Mouse (Mus musculus) limb, embryonic 11.5 days (tissue): Measurements from ENCODE around the gene Ankrd31. TPM values are rescaled to one million over a fixed set of nuclear protein-coding genes. Genes with fewer than 3 reads are reported as not detected.
"Not testable (repeated sequence)": the region's sequence is repeated elsewhere in the genome, so short reads cannot be mapped to it uniquely, and the experiment has no call there.

Experiments
- ATAC-seq: fragments of 200-750 bp; cut with Nextera tagmentation; 2 replicates; pipeline ENCODE4 v1.8.0; 2017; ENCODE audit warnings: low read depth; ENCODE audit not compliant: insufficient number of reproducible peaks, low FRiP score, low TSS enrichment
- DNase-seq: peaks from one replicate; pipeline ENCODE4 v3.0.0-alpha.2; 2015; ENCODE audit warnings: low spot score
- H3K27ac ChIP-seq: fragments of 300-500 bp; sonication (generic); replicated peaks from 2 replicates; pipeline ENCODE4 v1.5.1; 2014; ENCODE audit warnings: low read depth, mild to moderate bottlenecking, low read length
- H3K27me3 ChIP-seq: fragments of 300-500 bp; sonication (generic); 2 replicates; pipeline ENCODE4 v1.6.1; 2014; ENCODE audit warnings: mild to moderate bottlenecking, low read length, mixed read lengths; ENCODE audit not compliant: control insufficient read depth, insufficient read depth
- H3K36me3 ChIP-seq: fragments of 300-500 bp; sonication (generic); 2 replicates; pipeline ENCODE4 v1.6.1; 2014; ENCODE audit warnings: mild to moderate bottlenecking, low read length, moderate library complexity, mixed read lengths; ENCODE audit not compliant: control insufficient read depth, insufficient read depth
- H3K4me1 ChIP-seq: fragments of 300-500 bp; sonication (generic); 2 replicates; pipeline ENCODE4 v1.6.1; 2014; ENCODE audit warnings: low read length, mixed read lengths; ENCODE audit not compliant: control insufficient read depth, insufficient read depth
- H3K4me2 ChIP-seq: fragments of 300-500 bp; sonication (generic); 2 replicates; pipeline ENCODE4 v1.6.1; 2014; ENCODE audit warnings: low read depth, mild to moderate bottlenecking, moderate library complexity; ENCODE audit not compliant: severe bottlenecking
- H3K4me3 ChIP-seq: fragments of 300-500 bp; sonication (generic); 2 replicates; pipeline ENCODE4 v1.5.1; 2014; ENCODE audit warnings: low read depth, low read length
- H3K9ac ChIP-seq: fragments of 300-500 bp; sonication (generic); 2 replicates; pipeline ENCODE4 v1.6.1; 2014; ENCODE audit warnings: mild to moderate bottlenecking, low read length
- H3K9me3 ChIP-seq: fragments of 300-500 bp; sonication (generic); 2 replicates; pipeline ENCODE4 v1.6.1; 2016; ENCODE audit warnings: low read length; ENCODE audit not compliant: control insufficient read depth
- WGBS: fragments of 180-500 bp; shearing (Covaris S2); extraction: QIAGEN DNeasy Blood & Tissue Kit; methylation state at CpG from one replicate; pipeline ENCODE4 v1.1.7; 2014; 5-methylcytosine and 5-hydroxymethylcytosine counted together
- polyA plus RNA-seq: library from polyadenylated mRNA; unstranded; fragments of >200 nt; fragmentation: Nextera tagmentation; extraction: Ambion mirVana; gene quantifications from 2 replicates; pipeline ENCODE4 v1.2.1, GENCODE M21; 2014

Ankrd31 gene
- polyA plus RNA-seq, 1 experiment from 2014 or later: not detected

DNA sequence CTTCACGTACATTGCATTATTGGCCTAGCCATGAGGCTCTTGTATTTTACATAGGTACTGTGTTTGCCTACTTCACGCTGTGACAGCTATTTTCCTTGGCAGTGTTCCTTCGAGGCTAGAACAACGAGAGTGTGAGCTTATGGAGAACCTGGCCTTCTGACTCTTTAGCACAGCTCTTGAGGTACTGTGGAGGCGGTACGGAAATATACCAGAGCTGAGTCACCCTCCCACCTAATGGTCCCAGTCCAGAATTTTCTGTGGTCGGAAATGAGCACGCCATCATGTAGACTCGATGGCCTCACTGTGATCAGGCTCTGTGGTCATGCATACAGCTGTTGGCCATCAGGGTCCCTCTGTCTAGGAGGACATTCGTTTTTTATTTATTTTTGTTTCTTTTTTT, 191.6 kb downstream of the Ankrd31 start:
- no peak overlapping the region for H3K27ac ChIP-seq
- no peak overlapping the region for H3K4me2 ChIP-seq
- no peak overlapping the region for H3K9ac ChIP-seq
- no peaks in the 10 kb centered on the region for H3K36me3 ChIP-seq
- WGBS: 93% methylated on average over 10 of the region's 10 CpGs
- ATAC-seq (no peak), DNase-seq (no peak)
- H3K4me3 ChIP-seq: no peak overlapping the region
- no peaks in the 10 kb centered on the region for H3K9me3 ChIP-seq
- H3K4me1 ChIP-seq: 0 out of 2 replicates have a peak, but pooled peaks cover 2% of the 10 kb centered on the region
- H3K27me3 ChIP-seq: no peaks in the 10 kb centered on the region

DNA sequence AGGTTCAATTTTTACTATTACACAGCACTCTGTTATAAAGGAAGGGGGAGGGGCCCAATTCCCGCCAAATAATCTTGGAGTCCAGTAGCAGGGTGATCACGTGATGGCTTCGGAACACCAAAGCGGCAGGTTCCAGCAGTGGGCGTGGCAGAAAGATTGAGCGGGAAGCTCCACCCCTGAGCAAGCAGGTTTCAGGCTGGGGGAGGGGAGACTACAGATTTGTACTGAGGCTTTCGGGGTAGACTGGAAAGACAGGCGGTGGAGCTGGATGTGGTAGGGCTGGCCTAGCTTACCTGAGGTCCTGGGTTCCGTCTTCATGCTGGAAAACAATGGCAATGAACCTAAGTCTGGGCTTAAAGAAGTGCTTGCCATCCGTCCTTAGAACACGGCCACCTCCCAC, 193.4 kb downstream of the Ankrd31 start:
- not testable (repeated sequence) for H3K9ac ChIP-seq, H3K27me3 ChIP-seq, H3K9me3 ChIP-seq, H3K4me1 ChIP-seq, H3K4me3 ChIP-seq, ATAC-seq, H3K27ac ChIP-seq, H3K36me3 ChIP-seq, DNase-seq, H3K4me2 ChIP-seq
- WGBS: 83% methylated on average over 11 of the region's 11 CpGs

DNA sequence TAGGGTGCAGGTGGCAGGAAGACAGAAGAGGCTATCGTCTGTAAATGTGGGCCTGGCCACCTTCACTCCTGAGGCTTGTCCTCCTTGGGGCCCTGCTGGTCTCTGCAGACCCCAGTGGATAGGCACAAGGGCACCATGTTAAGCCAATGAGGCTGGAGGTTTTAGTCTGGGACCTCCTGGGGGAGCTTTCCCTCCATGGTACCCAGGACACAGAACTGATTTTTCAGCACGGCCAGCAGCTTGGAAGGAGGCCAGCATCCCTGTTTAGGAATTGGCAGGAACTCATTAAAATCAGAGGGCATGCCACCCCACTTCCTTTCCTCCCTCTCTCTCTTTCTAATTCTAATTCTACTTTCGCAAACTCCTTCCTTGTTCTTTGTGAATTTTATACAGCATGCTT, 195.5 kb downstream of the Ankrd31 start:
- Histone ChIP-seq H3K4me1 (0 out of 2 replicates have a peak, but pooled peaks cover 2% of the 10 kb centered on the region), H3K36me3 (no peaks in the 10 kb centered on the region), H3K9me3 (no peaks in the 10 kb centered on the region), H3K4me2 (no peak overlapping the region), H3K4me3 (no peak overlapping the region), H3K27ac (no peak overlapping the region), H3K9ac (no peak overlapping the region), H3K27me3 (no peaks in the 10 kb centered on the region)
- no peak for DNase-seq
- ATAC-seq: no peak
- 62% methylated on average over 3 of the region's 3 CpGs for WGBS

GRCm38 (mm10) chr13:96945748-96946147, 197.7 kb downstream of the Ankrd31 start:
- no peak overlapping the region for H3K27ac ChIP-seq
- 0 out of 2 replicates have a peak, but pooled peaks cover 2% of the 10 kb centered on the region for H3K4me1 ChIP-seq
- WGBS: 90% methylated on average over 4 of the region's 4 CpGs
- H3K27me3 ChIP-seq: no peaks in the 10 kb centered on the region
- H3K36me3 ChIP-seq: no peaks in the 10 kb centered on the region
- no peak overlapping the region for H3K9ac ChIP-seq
- no peak overlapping the region for H3K4me3 ChIP-seq
- ATAC-seq: no peak
- H3K4me2 ChIP-seq: no peak overlapping the region
- H3K9me3 ChIP-seq: no peaks in the 10 kb centered on the region
- no peak for DNase-seq

DNA sequence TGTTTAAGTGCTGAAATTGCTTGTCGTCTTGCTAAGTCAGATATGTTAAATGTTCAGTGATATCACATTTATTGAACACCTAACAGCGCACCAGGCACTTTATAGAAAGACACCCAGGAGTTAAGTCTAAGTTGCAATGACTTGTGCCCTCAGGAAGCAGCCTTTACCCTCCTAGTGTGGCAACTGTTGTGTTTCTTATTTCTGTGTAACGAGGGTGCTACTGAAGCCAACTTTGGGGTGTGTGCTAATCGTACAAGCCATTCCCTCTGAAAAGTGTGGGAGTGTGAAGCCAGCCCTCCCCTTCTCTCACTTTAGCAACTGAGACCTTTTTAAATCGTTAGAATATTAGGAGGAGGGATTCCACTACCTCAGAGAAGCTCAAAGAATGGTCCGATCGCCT, 199.7 kb downstream of the Ankrd31 start:
- no peaks in the 10 kb centered on the region for H3K9me3 ChIP-seq
- no peak overlapping the region for H3K4me3 ChIP-seq
- H3K27ac ChIP-seq: no peak overlapping the region
- 85% methylated on average over 7 of the region's 7 CpGs for WGBS
- H3K9ac ChIP-seq: no peak overlapping the region
- no peak for ATAC-seq
- no peaks in the 10 kb centered on the region for H3K36me3 ChIP-seq
- no peak overlapping the region for H3K4me2 ChIP-seq
- DNase-seq: no peak
- no peaks in the 10 kb centered on the region for H3K27me3 ChIP-seq
- H3K4me1 ChIP-seq: 0 out of 2 replicates have a peak, but pooled peaks cover 2% of the 10 kb centered on the region

- Histone ChIP-seq H3K27me3 (no peaks in the 10 kb centered on the region), H3K4me2 (no peak overlapping the region), H3K4me3 (no peak overlapping the region), H3K9ac (no peak overlapping the region), H3K36me3 (no peaks in the 10 kb centered on the region), H3K27ac (no peak overlapping the region), H3K4me1 (no peaks in the 10 kb centered on the region), H3K9me3 (no peaks in the 10 kb centered on the region)
- ATAC-seq (no peak), DNase-seq (no peak)
- WGBS: 66% methylated on average over 2 of the region's 2 CpGs
Measured at GRCm38 (mm10) chr13:96951880-96952279, 203.8 kb downstream of the Ankrd31 start.

GRCm38 (mm10) chr13:96956466-96956865, 208.4 kb downstream of the Ankrd31 start:
- Histone ChIP-seq H3K4me3 (no peak overlapping the region), H3K9me3 (no peaks in the 10 kb centered on the region), H3K4me1 (no peaks in the 10 kb centered on the region), H3K36me3 (no peaks in the 10 kb centered on the region), H3K27ac (no peak overlapping the region), H3K9ac (no peak overlapping the region), H3K4me2 (no peak overlapping the region), H3K27me3 (no peaks in the 10 kb centered on the region)
- DNase-seq (no peak), ATAC-seq (no peak)
- 86% methylated on average over 6 of the region's 6 CpGs for WGBS

Other genes with a start within 250 kb of the Ankrd31 start
- 8.9 and 11.3 TPM in 2 replicates for gene Polk, start 205.7 kb upstream of the Ankrd31 start, polyA plus RNA-seq
- 6.4 and 6.5 TPM in 2 replicates for gene Col4a3bp, start 205.7 kb upstream of the Ankrd31 start, polyA plus RNA-seq
- gene Hmgcr, start 77.3 kb upstream of the Ankrd31 start, polyA plus RNA-seq: 132 and 142 TPM in 2 replicates
- gene Gcnt4, start 176.4 kb downstream of the Ankrd31 start, polyA plus RNA-seq: 0.23 and 0.24 TPM in 2 replicates